Mouse (Mus musculus) kidney, adult 2 months (tissue): ENCODE measurements around the gene Rapgef4.

Experiments
- CTCF ChIP-seq: fragments of 200-500 bp; conservative IDR thresholded peaks from 2 replicates; pipeline ENCODE4 v1.5.1; 2011; ENCODE audit warnings: low read depth, mild to moderate bottlenecking, control low read depth, low read length, moderate library complexity, mixed read lengths; ENCODE audit not compliant: insufficient read depth, insufficient read length
- POLR2A ChIP-seq: fragments of 200-500 bp; IDR thresholded peaks from one replicate; pipeline ENCODE4 v1.6.1; 2011; ENCODE audit warnings: low read depth, low read length, control low read depth

- TF ChIP-seq CTCF (no peak), POLR2A (no peak)
Measured at GRCm38 (mm10) chr2:71957951-71958350, 23.1 kb upstream of the Rapgef4 start.
